Mouse (Mus musculus) cerebellum, adult 11 months (tissue): ENCODE measurements around the gene Hoga1.

ENCODE experiments used
- DNase-seq: peaks from one replicate; pipeline ENCODE4 v3.0.0; 2022

Gene Hoga1

GRCm38 (mm10) chr19:42022542-42022848, 22.9 kb upstream of the Hoga1 start:
- no peak for DNase-seq

GRCm38 (mm10) chr19:42026158-42026557, 19.3 kb upstream of the Hoga1 start:
- DNase-seq, result peak; percentile 81

- no peak for DNase-seq
Measured at GRCm38 (mm10) chr19:42031112-42031511, 14.3 kb upstream of the Hoga1 start.

- no peak for DNase-seq
Measured at GRCm38 (mm10) chr19:42033611-42034010, 11.8 kb upstream of the Hoga1 start.

- DNase-seq, result peak; percentile 39
Measured at GRCm38 (mm10) chr19:42034146-42034775, 11.1 kb upstream of the Hoga1 start.

- no peak for DNase-seq
Measured at GRCm38 (mm10) chr19:42034881-42035455, 10.4 kb upstream of the Hoga1 start.

GRCm38 (mm10) chr19:42035456-42036248, 9.8 kb upstream of the Hoga1 start, which contains the start of gene Ankrd2:
Gene Ankrd2, plus strand, starts transcription at chr19:42036000.
- DNase-seq, result peak; percentile 86

- DNase-seq, result no peak
Measured at GRCm38 (mm10) chr19:42036357-42036756, 9.1 kb upstream of the Hoga1 start.

GRCm38 (mm10) chr19:42037167-42037702, 8.2 kb upstream of the Hoga1 start:
- no peak for DNase-seq

- no peak for DNase-seq
Measured at GRCm38 (mm10) chr19:42038310-42038709, 7.1 kb upstream of the Hoga1 start.

GRCm38 (mm10) chr19:42043988-42044387, 1.4 kb upstream of the Hoga1 start:
- no peak for DNase-seq

GRCm38 (mm10) chr19:42050251-42050650, 4.8 kb downstream of the Hoga1 start:
- DNase-seq, result no peak

GRCm38 (mm10) chr19:42051351-42051750, 5.9 kb downstream of the Hoga1 start:
- no peak for DNase-seq

GRCm38 (mm10) chr19:42051948-42052347, 6.5 kb downstream of the Hoga1 start, which contains the start of gene 4933411K16Rik:
Gene 4933411K16Rik, plus strand, starts transcription at chr19:42052248.
- DNase-seq, result no peak

- no peak for DNase-seq
Measured at GRCm38 (mm10) chr19:42054255-42054654, 8.8 kb downstream of the Hoga1 start.

GRCm38 (mm10) chr19:42055881-42056280, 10.5 kb downstream of the Hoga1 start:
- no peak for DNase-seq

- no peak for DNase-seq
Measured at GRCm38 (mm10) chr19:42056719-42057409, 11.5 kb downstream of the Hoga1 start.

- DNase-seq, result no peak
Measured at GRCm38 (mm10) chr19:42058426-42058825, 13.0 kb downstream of the Hoga1 start.

- DNase-seq, result no peak
Measured at GRCm38 (mm10) chr19:42061443-42061842, 16.0 kb downstream of the Hoga1 start.

GRCm38 (mm10) chr19:42068441-42069240, 23.2 kb downstream of the Hoga1 start:
- DNase-seq, result no peak

GRCm38 (mm10) chr19:42069241-42069525, 23.8 kb downstream of the Hoga1 start:
- no peak for DNase-seq

GRCm38 (mm10) chr19:42071221-42071620, 25.8 kb downstream of the Hoga1 start:
- DNase-seq, result no peak
